Mouse (Mus musculus) gastrocnemius, adult 18-20 months (tissue): Measurements from ENCODE around the gene Sh2d5. TPM values are rescaled to one million over a fixed set of nuclear protein-coding genes. Genes with fewer than 3 reads are reported as not detected.

Source experiments
- total RNA-seq, 2 experiments: library from RNA; stranded (reverse); gene quantifications; 2 replicates each; pipeline ENCODE4 v1.2.3; 2021

The Sh2d5 gene
- total RNA-seq, 2 experiments from 2014 or later, result 0.09 TPM; not detected in 1

Other genes with a start within 250 kb of the Sh2d5 start
- gene Hp1bp3, start 34.1 kb upstream of the Sh2d5 start, total RNA-seq, result 10 to 100 TPM; 56.4 to 66.7 TPM
- not detected for gene Kif17, start within 50 bp of the Sh2d5 start, total RNA-seq
- gene Ddost, start 54.3 kb downstream of the Sh2d5 start, total RNA-seq, result 10 to 100 TPM; 29.5 to 34.0 TPM
- 100 to 1,000 TPM; 737 to 833 TPM for gene Pink1, start 75.9 kb downstream of the Sh2d5 start, total RNA-seq
- 1 to 10 TPM in 1 of 2 experiments, under 1 TPM in 1; 0.57 to 1.1 TPM for gene Cda, start 117.6 kb downstream of the Sh2d5 start, total RNA-seq
- not detected for gene Fam43b, start 146.1 kb downstream of the Sh2d5 start, total RNA-seq
- gene Mul1, start 184.3 kb downstream of the Sh2d5 start, total RNA-seq, result 10 to 100 TPM; 41.7 to 43.9 TPM
- gene Camk2n1, start 203.9 kb downstream of the Sh2d5 start, total RNA-seq, result 1 to 10 TPM; 3.8 to 7.7 TPM